Mouse (Mus musculus) cortical plate, adult 2 months (tissue): ENCODE measurements around the gene Cdc45. TPM values are rescaled to one million over a fixed set of nuclear protein-coding genes. Genes with fewer than 3 reads are reported as not detected.

Experiments
- H3K27ac ChIP-seq: fragments of 200-500 bp; 2 replicates; pipeline ENCODE4 v1.5.1; 2012; ENCODE audit warnings: low read length, control low read depth, inconsistent platforms; ENCODE audit not compliant: insufficient read depth
- H3K4me1 ChIP-seq: fragments of 200-500 bp; 2 replicates; pipeline ENCODE4 v1.6.1; 2011; ENCODE audit warnings: low read length; ENCODE audit not compliant: control insufficient read depth, insufficient read depth
- H3K4me3 ChIP-seq: fragments of 200-500 bp; 2 replicates; pipeline ENCODE4 v1.5.1; 2011; ENCODE audit warnings: mild to moderate bottlenecking, low read length, control low read depth; ENCODE audit not compliant: insufficient read depth
- CTCF ChIP-seq: fragments of 200-500 bp; IDR thresholded peaks from 2 replicates; pipeline ENCODE4 v1.5.1; 2011; ENCODE audit warnings: mild to moderate bottlenecking, control low read depth, low read length; ENCODE audit not compliant: insufficient read depth; ENCODE audit errors: extremely low read depth
- POLR2A ChIP-seq: fragments of 200-500 bp; IDR thresholded peaks from 2 replicates; pipeline ENCODE4 v1.6.1; 2011; ENCODE audit warnings: mild to moderate bottlenecking, low read length, control low read depth; ENCODE audit not compliant: insufficient read depth; ENCODE audit errors: extremely low read depth
- polyA plus RNA-seq: library from polyadenylated mRNA; depleted of rRNA; stranded (reverse); fragments of >200 nt; gene quantifications from 2 replicates; pipeline ENCODE4 v1.2.3, GENCODE M21; 2012

The Cdc45 gene
- polyA plus RNA-seq, 1 experiment, result 2.5 TPM

DNA sequence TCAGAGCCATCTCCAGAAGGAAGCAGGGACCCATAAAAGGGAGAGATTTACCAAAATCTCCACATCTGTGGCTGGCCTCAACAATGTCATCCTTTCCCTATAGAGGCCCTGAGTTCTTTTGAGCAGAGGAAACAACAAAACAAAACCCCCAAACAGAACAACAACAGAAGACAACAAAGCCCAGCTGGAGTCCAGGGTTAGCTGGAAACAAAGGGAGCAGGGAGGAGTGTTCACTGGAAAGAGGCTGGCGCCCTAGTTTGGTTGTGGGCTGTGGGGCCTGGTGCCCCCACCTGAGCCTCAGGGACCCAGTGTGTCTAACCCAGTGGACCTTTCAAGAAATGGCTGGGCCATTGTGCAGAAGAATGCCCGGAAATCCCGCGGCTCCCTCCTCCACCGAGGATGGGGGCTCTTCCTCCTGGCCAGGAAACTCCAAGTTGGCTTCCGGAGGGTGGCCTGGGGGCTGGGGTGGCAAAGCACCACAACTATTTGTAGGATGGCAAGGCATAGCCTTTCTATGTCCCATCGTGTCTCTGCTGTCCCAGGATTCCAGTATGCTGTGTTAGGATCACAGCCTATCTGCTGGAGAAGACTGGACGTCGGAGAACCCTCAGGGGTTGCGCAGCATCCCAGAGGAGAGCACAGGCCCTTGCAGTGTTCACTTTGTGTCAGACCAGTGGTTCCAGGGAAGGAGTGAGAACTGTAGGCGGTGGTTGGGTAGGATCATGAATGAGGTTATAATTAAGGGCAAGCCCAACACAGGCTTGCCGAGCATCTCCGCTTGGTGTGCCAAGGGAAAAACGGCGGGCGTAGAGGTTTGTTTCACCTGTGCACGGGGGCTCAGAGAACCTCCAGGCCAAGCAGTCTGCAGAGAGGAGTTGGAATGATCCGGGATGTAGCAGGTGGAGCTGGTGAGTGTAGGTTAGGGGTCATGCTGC is 35.9 kb downstream of the Cdc45 start:
- TF ChIP-seq POLR2A, result no peak
- Histone ChIP-seq H3K4me3 (peak overlapping the region; percentile 22; the same call in 1 of the 2 replicates), H3K4me1 (no peaks in the 10 kb centered on the region), H3K27ac (peak overlapping the region; percentile 45)

DNA sequence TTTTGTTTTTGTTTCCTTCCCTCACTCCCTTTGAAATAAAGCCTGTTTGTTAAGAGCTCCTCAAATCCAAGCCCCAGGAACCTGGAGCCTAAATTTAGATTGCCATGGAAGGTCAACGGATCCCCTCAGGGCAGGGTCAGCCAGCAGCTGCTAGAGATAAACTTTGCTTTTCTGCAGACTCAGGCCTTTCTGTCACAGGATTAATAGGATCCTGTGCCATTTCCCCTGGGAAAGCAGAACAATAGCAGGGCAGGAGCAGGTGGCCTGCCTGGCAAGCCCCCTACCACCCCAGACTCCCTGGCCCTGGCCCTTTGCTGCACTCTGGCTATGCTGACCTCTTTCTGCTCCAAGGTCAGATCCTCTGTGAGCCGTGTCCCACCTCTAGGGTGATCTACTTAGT is 37.9 kb downstream of the Cdc45 start:
- no peak overlapping the region for H3K4me3 ChIP-seq
- TF ChIP-seq POLR2A (no peak), CTCF (no peak)
- H3K27ac ChIP-seq, result no peak overlapping the region
- H3K4me1 ChIP-seq, result no peaks in the 10 kb centered on the region

DNA sequence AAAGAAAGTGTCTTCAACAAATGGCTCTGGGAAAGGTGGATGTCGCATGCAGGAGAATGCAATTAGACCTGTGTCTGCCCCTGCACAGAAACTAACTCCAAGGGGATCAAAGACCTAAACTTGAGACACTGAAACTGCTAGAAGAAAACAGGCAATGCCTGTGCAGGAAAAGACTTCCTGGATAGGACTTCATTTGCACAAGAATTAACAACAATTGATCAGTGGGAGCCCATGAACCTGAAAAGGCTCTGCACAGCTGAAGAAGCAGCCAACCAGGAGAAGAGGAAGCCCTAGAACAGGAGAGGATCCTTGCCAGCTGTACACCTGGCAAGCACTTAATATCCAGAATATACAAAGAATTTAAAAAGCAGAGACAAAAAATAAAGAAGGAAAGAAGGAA is 42.3 kb downstream of the Cdc45 start:
- Histone ChIP-seq H3K4me3 (no peak overlapping the region), H3K4me1 (no peaks in the 10 kb centered on the region), H3K27ac (no peak overlapping the region)
- TF ChIP-seq CTCF (no peak), POLR2A (no peak)

DNA sequence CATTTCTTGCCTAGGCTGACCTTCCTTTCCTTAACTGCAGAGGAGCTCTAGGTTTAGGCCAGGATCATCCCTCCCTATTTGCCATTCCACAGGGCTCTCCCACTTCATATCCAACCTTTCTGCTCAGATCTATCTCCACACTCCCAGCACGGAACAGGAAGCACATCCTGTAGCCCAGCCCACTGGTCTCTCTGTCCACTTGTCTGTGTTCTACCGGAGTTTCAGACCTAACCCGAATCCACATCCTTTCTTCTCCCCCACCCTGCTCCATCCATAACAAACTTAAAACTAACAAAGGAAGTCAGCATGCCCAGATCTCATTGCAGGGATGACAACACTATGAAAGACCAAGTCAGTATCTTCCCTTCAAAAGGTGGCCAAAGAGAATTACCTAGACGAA is 45.4 kb downstream of the Cdc45 start:
- Histone ChIP-seq H3K4me3 (no peak overlapping the region), H3K4me1 (no peaks in the 10 kb centered on the region), H3K27ac (no peak overlapping the region)
- no peak for TF ChIP-seq POLR2A
- no peak for TF ChIP-seq CTCF

DNA sequence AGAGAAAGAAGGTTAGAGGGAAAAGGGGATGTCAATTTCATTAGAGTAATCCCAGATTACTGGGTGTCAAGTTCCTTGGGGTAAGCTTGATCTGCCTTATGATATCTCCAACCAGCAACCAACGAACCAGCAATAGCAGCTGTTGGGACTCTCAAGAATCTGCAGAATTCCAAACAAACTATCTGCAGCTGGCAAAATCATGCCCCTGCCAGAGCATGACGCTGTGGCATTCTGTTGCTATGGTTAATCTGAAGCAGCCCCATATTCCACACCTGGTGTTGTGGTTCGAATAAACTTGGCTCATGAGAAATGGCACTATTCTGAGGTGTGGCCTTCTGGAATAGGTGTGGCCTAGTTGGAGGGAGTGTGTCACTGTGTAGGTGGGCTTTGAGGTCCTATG is 48.8 kb downstream of the Cdc45 start:
- no peak for TF ChIP-seq POLR2A
- no peak for TF ChIP-seq CTCF
- Histone ChIP-seq H3K4me1 (no peaks in the 10 kb centered on the region), H3K27ac (no peak overlapping the region), H3K4me3 (no peak overlapping the region)

DNA sequence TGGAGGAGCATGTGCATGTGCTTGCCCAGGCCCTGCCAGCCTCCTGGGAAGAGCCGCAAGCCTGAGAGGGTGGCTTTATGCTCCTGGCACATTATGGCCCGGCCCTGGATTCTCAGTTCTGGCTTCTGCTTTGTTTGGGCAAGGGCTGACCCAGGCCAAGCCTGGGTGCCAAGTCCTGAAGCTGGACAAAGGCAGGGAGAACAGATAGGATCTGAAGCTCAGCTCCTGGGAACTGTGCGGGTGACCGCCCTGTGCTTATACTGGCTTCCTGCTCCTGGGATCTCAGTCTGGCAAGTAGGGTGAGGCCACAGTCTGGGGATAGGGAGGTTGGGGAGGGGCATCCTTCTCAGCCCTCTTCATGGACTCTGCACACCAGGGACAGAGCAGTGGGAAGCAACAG is 50.1 kb downstream of the Cdc45 start:
- Histone ChIP-seq H3K4me3 (no peak overlapping the region), H3K27ac (no peak overlapping the region), H3K4me1 (no peaks in the 10 kb centered on the region)
- TF ChIP-seq POLR2A (no peak), CTCF (no peak)

DNA sequence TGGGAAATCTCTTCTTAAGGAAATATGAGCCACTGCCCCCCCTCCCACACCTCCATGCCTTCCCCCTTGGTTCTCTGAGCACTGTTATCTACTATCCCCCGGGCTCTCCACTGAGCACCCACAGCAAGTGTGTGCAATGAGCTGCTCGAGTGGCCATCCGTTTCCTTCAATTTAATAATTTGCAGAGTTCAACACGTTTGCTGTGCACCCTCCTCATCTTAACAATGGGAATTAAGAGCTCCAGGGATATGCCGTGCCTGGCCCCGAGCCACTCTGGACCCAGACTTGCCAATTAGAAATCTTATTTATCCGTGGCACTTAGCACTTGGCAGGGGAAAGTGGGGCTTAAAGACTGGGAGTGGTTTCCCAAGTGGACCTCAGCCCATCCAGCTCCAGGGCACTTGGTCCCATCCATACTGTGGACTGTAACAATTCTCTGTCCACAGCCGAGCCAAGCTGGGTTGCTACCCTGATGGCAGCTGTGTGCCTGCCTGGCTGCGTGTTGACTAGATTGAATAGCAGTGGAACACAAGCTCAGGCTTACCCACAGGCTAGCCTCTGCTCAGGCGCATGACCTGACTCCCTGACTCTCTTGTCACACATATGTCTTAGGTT is 59.8 kb downstream of the Cdc45 start:
- TF ChIP-seq CTCF (no peak), POLR2A (no peak)
- Histone ChIP-seq H3K4me3 (no peak overlapping the region), H3K27ac (no peak overlapping the region), H3K4me1 (no peaks in the 10 kb centered on the region)

DNA sequence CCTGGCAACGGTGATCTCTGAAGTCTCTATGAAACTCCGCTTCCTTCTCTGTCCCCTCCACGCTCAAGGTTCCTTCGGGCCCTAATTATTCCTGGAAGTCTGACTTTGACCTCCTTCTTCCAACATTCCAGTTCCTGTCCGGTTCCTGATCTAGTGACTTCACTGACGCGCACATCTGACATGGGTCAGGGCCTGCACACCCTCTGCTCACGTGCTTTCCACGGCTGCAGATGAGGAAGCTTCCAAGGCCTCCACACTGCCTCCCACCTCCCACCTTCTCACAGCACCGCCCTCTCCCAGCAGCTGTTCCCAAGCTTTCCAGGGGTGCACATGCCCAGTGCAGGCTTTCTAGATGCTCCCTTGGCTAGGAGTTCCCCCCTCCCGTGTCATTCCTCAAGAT is 60.7 kb downstream of the Cdc45 start:
- TF ChIP-seq CTCF, result no peak
- Histone ChIP-seq H3K27ac (no peak overlapping the region), H3K4me3 (no peak overlapping the region), H3K4me1 (no peaks in the 10 kb centered on the region)

DNA sequence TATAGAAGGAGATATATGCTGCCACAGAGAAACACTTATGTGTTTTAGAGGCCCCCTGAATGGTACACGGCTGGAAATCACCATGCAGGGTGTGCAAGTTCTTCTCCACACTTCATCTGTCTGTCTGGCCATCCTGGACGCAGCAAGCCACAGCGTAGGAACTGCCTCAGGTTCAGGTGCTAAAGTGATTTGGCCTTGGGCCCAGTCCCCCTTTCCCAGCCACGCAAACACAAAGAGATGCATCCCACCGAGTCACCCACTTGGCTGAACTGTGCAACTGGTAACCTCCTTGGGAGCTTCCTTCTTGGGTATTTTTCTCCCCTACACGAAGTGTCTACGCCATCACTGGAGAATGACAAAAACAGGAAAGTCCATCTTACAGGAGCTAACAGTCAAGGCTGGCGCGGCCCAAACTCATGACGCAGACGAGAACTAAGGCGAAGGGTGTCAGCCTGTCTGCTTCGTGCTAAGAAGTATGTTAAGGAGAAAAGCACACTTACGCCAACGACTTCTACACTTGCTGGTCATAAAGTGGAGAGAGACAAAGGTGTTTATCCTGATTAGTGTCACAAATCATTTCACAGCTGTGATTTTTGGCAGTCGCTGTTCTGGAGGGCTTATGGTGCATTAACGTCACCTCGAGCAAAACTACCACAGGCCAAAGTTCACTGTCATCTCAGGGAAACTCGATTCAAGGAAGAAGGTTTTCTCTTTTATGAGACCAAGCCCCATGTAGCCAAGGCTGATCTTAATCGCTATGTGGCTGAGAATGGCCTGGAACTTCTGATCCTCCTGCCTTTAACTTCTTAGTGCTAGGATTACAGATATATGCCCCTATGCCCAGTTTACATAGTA is 65.3 kb downstream of the Cdc45 start:
- no peak overlapping the region for H3K4me3 ChIP-seq
- H3K27ac ChIP-seq, result no peak overlapping the region
- no peaks in the 10 kb centered on the region for H3K4me1 ChIP-seq
- no peak for TF ChIP-seq CTCF
- TF ChIP-seq POLR2A, result no peak

DNA sequence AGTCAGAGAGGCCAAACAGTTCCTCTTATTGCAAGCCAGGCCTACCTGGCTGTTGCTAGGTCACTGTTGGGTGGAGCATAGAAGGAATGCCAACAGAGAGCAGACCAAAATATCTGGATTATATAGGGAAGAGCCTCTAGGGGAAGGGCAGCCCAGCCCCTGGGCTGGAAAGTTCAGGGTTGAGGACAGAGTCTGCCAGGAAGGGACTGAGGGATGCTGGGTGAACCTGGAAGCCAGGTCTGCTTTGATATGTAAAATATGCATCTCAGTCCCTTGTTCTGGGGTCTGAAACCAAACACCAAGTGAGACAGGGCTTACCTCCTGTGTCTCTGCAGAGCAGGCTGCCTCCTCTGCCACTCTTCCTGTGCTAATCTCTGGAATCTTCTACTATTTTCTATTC is 73.5 kb downstream of the Cdc45 start:
- no peak overlapping the region for H3K27ac ChIP-seq
- H3K4me3 ChIP-seq, result no peak overlapping the region
- no peak for TF ChIP-seq POLR2A
- no peak for TF ChIP-seq CTCF
- no peaks in the 10 kb centered on the region for H3K4me1 ChIP-seq
